Mouse (Mus musculus) limb, embryonic 10.5 days (tissue): ENCODE data around the gene Lins1. TPM values are rescaled to one million over a fixed set of nuclear protein-coding genes. Genes with fewer than 3 reads are reported as not detected.

Experiments used
- DNase-seq: peaks from one replicate; pipeline ENCODE4 v3.0.0-alpha.2; 2017; ENCODE audit warnings: low spot score
- H3K27ac ChIP-seq: fragments of 300-500 bp; sonication (generic); 2 replicates; pipeline ENCODE4 v1.5.1; 2016; ENCODE audit warnings: mild to moderate bottlenecking
- H3K27me3 ChIP-seq: fragments of 300-500 bp; sonication (generic); 2 replicates; pipeline ENCODE4 v1.6.1; 2016; ENCODE audit warnings: low read depth, mild to moderate bottlenecking; ENCODE audit not compliant: poor library complexity, severe bottlenecking
- H3K36me3 ChIP-seq: fragments of 300-500 bp; sonication (generic); 2 replicates; pipeline ENCODE4 v1.6.1; 2016; ENCODE audit warnings: mild to moderate bottlenecking, moderate library complexity
- H3K4me1 ChIP-seq: fragments of 300-500 bp; sonication (generic); 2 replicates; pipeline ENCODE4 v1.6.1; 2016
- H3K4me3 ChIP-seq: fragments of 300-500 bp; sonication (generic); 2 replicates; pipeline ENCODE4 v1.5.1; 2016; ENCODE audit warnings: mild to moderate bottlenecking, moderate library complexity
- H3K9me3 ChIP-seq: fragments of 300-500 bp; sonication (generic); replicated peaks from 2 replicates; pipeline ENCODE4 v1.6.1; 2016; ENCODE audit warnings: mild to moderate bottlenecking
- WGBS: fragments of 180-500 bp; shearing (Covaris S2); methylation state at CpG from one replicate; pipeline ENCODE4 v1.1.7; 2016; 5-methylcytosine and 5-hydroxymethylcytosine counted together
- polyA plus RNA-seq: library from polyadenylated mRNA; unstranded; fragments of >200 nt; fragmentation: Nextera tagmentation; extraction: Ambion mirVana; gene quantifications from 2 replicates; pipeline ENCODE4 v1.2.1, GENCODE M21; 2016

Lins1 gene
- polyA plus RNA-seq, 1 experiment from 2014 or later: 22.5 TPM

GRCm38 (mm10) chr7:66734466-66734865, 44.8 kb downstream of the Lins1 start:
- no peak for DNase-seq

GRCm38 (mm10) chr7:66734993-66735392, 45.3 kb downstream of the Lins1 start:
- H3K27me3 ChIP-seq: no peaks in the 10 kb centered on the region
- no peaks in the 10 kb centered on the region for H3K4me1 ChIP-seq
- no peaks in the 10 kb centered on the region for H3K9me3 ChIP-seq
- 88% methylated on average over 6 of the region's 6 CpGs for WGBS
- H3K27ac ChIP-seq: no peak overlapping the region
- no peak overlapping the region for H3K4me3 ChIP-seq
- H3K36me3 ChIP-seq: no peaks in the 10 kb centered on the region
- no peak for DNase-seq

More at GRCm38 (mm10) chr7:66734466-66734865, 44.8 kb downstream of the Lins1 start:
- Histone ChIP-seq H3K36me3 (no peaks in the 10 kb centered on the region), H3K4me1 (no peaks in the 10 kb centered on the region), H3K27ac (no peak overlapping the region), H3K9me3 (no peaks in the 10 kb centered on the region), H3K4me3 (no peak overlapping the region), H3K27me3 (no peaks in the 10 kb centered on the region)
- 95% methylated on average over 4 of the region's 4 CpGs for WGBS

GRCm38 (mm10) chr7:66737418-66737817, 47.7 kb downstream of the Lins1 start:
- no peak for DNase-seq
- WGBS: 98% methylated on average over 4 of the region's 4 CpGs
- Histone ChIP-seq H3K27ac (no peak overlapping the region), H3K36me3 (no peaks in the 10 kb centered on the region), H3K27me3 (no peaks in the 10 kb centered on the region), H3K4me1 (peaks cover 4% of the 10 kb centered on the region), H3K9me3 (no peaks in the 10 kb centered on the region), H3K4me3 (no peak overlapping the region)

- Histone ChIP-seq H3K4me1 (peaks cover 4% of the 10 kb centered on the region), H3K9me3 (no peaks in the 10 kb centered on the region), H3K27ac (no peak overlapping the region), H3K36me3 (no peaks in the 10 kb centered on the region), H3K27me3 (no peaks in the 10 kb centered on the region), H3K4me3 (no peak overlapping the region)
- 95% methylated on average over 5 of the region's 5 CpGs for WGBS
- DNase-seq: no peak
Measured at GRCm38 (mm10) chr7:66741008-66741407, 51.3 kb downstream of the Lins1 start.

- Histone ChIP-seq H3K36me3 (no peaks in the 10 kb centered on the region), H3K27ac (no peak overlapping the region), H3K27me3 (no peaks in the 10 kb centered on the region), H3K4me1 (peaks cover 4% of the 10 kb centered on the region), H3K9me3 (no peaks in the 10 kb centered on the region), H3K4me3 (no peak overlapping the region)
- WGBS: 81% methylated on average over 8 of the region's 8 CpGs
- DNase-seq: no peak
Measured at GRCm38 (mm10) chr7:66741412-66741811, 51.7 kb downstream of the Lins1 start.

GRCm38 (mm10) chr7:66743377-66743781, 53.7 kb downstream of the Lins1 start, which contains the start of gene Cers3:
TSS of gene Cers3 (plus strand) at chr7:66743504.
- H3K36me3 ChIP-seq: no peaks in the 10 kb centered on the region
- no peak within 1 kb of the TSS for H3K4me3 ChIP-seq
- no peaks in the 10 kb centered on the region for H3K27me3 ChIP-seq
- H3K27ac ChIP-seq: no peak within 1 kb of the TSS
- peaks cover 4% of the 10 kb centered on the region for H3K4me1 ChIP-seq
- DNase-seq: no peak
- no peaks in the 10 kb centered on the region for H3K9me3 ChIP-seq
- 72% methylated on average over 9 of the region's 9 CpGs for WGBS

- Histone ChIP-seq H3K4me1 (no peaks in the 10 kb centered on the region), H3K36me3 (no peaks in the 10 kb centered on the region), H3K9me3 (no peaks in the 10 kb centered on the region), H3K27ac (no peak overlapping the region), H3K27me3 (no peaks in the 10 kb centered on the region), H3K4me3 (no peak overlapping the region)
- no peak for DNase-seq
- 85% methylated on average over 7 of the region's 7 CpGs for WGBS
Measured at GRCm38 (mm10) chr7:66746972-66747371, 57.3 kb downstream of the Lins1 start.

GRCm38 (mm10) chr7:66749998-66750397, 60.3 kb downstream of the Lins1 start:
- H3K9me3 ChIP-seq: no peaks in the 10 kb centered on the region
- 79% methylated on average over 1 of the region's 1 CpGs for WGBS
- no peak overlapping the region for H3K4me3 ChIP-seq
- no peaks in the 10 kb centered on the region for H3K4me1 ChIP-seq
- DNase-seq: no peak
- H3K27me3 ChIP-seq: no peaks in the 10 kb centered on the region
- no peak overlapping the region for H3K27ac ChIP-seq
- no peaks in the 10 kb centered on the region for H3K36me3 ChIP-seq

- Histone ChIP-seq H3K27me3 (no peaks in the 10 kb centered on the region), H3K4me3 (no peak overlapping the region), H3K27ac (no peak overlapping the region), H3K4me1 (no peaks in the 10 kb centered on the region), H3K9me3 (no peaks in the 10 kb centered on the region), H3K36me3 (no peaks in the 10 kb centered on the region)
- DNase-seq: no peak
- WGBS: 91% methylated on average over 8 of the region's 8 CpGs
Measured at GRCm38 (mm10) chr7:66753816-66754215, 64.1 kb downstream of the Lins1 start.

GRCm38 (mm10) chr7:66755611-66756010, 65.9 kb downstream of the Lins1 start:
- Histone ChIP-seq H3K27ac (no peak overlapping the region), H3K36me3 (no peaks in the 10 kb centered on the region), H3K9me3 (no peaks in the 10 kb centered on the region), H3K4me3 (no peak overlapping the region), H3K27me3 (no peaks in the 10 kb centered on the region), H3K4me1 (no peaks in the 10 kb centered on the region)
- WGBS: 89% methylated on average over 7 of the region's 7 CpGs
- DNase-seq: no peak

Other genes starting within 250 kb of the Lins1 start
- gene Asb7, start 293 bp upstream of the Lins1 start, polyA plus RNA-seq: 15.9 and 20.3 TPM in 2 replicates
- gene Cers3, start 53.6 kb downstream of the Lins1 start, polyA plus RNA-seq: 0.85 and 1.3 TPM in 2 replicates
- 4.4 and 6.7 TPM in 2 replicates for gene Adamts17, start 149.8 kb downstream of the Lins1 start, polyA plus RNA-seq